9 mouse cellular contexts compared by ENCODE assay signal in the genomic region with DNA sequence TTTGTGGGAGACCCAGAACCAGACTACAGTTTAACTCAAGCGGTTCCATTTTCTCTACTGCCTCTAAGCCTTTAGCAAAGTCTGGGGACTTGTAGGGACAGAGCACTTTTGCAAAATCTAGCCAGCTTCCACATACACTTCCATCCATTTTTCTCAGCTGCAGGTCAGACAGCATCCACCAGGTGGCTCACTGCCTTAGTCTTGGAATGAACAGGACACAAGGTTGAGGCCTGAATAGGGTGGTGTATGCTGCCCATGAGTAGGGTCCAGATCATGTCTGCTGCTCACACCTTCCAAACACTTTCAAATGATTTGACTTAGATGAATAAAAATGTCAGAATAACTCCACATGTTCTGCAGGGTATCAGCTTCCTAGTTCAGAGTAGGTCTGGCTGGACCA. TPM values are rescaled to one million over a fixed set of nuclear protein-coding genes. Genes with fewer than 3 reads are reported as not detected.
DNase-seq lines count a peak whose midpoint lies in the region; ATAC-seq and TF ChIP-seq lines count a peak whose summit lies in the region.
"Had no signal": no experiment of that assay in that cellular context is flagged by ENCODE, and none has a peak within 500 bp of the region (broad histone marks: within the 10 kb centered on the region; RNA-seq: fewer than 3 reads in every experiment).

No protein-coding gene starts in this region.

- peak; percentile 45 to 85 for DNase-seq in heart, adult 18-20 months
- DNase-seq in heart, postnatal 25 days (ENCODE audit: low spot score), result no peak
- peak; percentile 64 for DNase-seq in c-Kit-positive CD71-positive TER-119-negative erythroid progenitor cells, embryonic 14.5 days (ENCODE audit: low read depth)
- peak; percentile 76 for DNase-seq in heart, postnatal 4 days
- DNase-seq in left cerebral cortex, adult 2 months (ENCODE audit: extremely low spot score in 1 of 2, low spot score in 2 of 2), result peak in 1 of 2 experiments; percentile 64
- peak; percentile 47 to 74 for DNase-seq in lung, postnatal 4 days
- DNase-seq in right cerebral cortex, postnatal 14 days, result peak; percentile 45

- TF ChIP-seq CTCF in left cerebral cortex, adult 2 months (IDR thresholded peaks at IDR 0.05), result peak; percentile 87

- H3K4me3 ChIP-seq in left cerebral cortex, adult 2 months, result no peak overlapping the region
- H3K4me3 ChIP-seq: myocyte had no signal

- H3K27ac ChIP-seq in left cerebral cortex, adult 2 months, result no peak overlapping the region

- intact Hi-C loops in heart, postnatal 25 days (cut with DNase I), result loop anchor here (2.0 to 5.0 kb wide), 3 partner anchors 49 to 159 kb away; no protein-coding TSS in a partner anchor
- intact Hi-C loops in left cerebral cortex, adult 2 months (cut with DNase I), result loop anchor here (2.0 to 5.0 kb wide), 2 partner anchors 54 to 161 kb away; no protein-coding TSS in a partner anchor

- peak; percentile 82 for ATAC-seq in erythroid progenitor cell, adult 5-6 weeks (replicated peaks; ENCODE audit: low FRiP score, poor library complexity, severe bottlenecking)

RNA-seq across cellular contexts. Expression of a gene that starts 11.9 kb away (rescaled TPM):
- not detected for total RNA-seq in heart, adult 18-20 months (2021)
- total RNA-seq in heart, postnatal 25 days (2021), result not detected
- total RNA-seq in erythroid progenitor cell, adult 5-6 weeks (2015; ENCODE audit: low replicate concordance), result not detected in 2 replicates
- not detected in 2 replicates for total RNA-seq in erythroid progenitor cell, adult 5-6 weeks (2017; ENCODE audit: low replicate concordance)
- total RNA-seq in heart, postnatal 4 days (2021), result not detected
- total RNA-seq in left cerebral cortex, adult 2 months (2021), result not detected

RNA-seq across cellular contexts. Expression of a gene that starts 12.4 kb away (rescaled TPM):
- 100 to 1,000 TPM; 117 TPM for total RNA-seq in heart, adult 18-20 months (2021)
- total RNA-seq in heart, postnatal 25 days (2021), result 100 to 1,000 TPM; 105 to 111 TPM
- 26.8 and 44.7 TPM in 2 replicates for total RNA-seq in erythroid progenitor cell, adult 5-6 weeks (2015; ENCODE audit: low replicate concordance)
- total RNA-seq in erythroid progenitor cell, adult 5-6 weeks (2017; ENCODE audit: low replicate concordance), result 19.9 and 28.5 TPM in 2 replicates
- 100 to 1,000 TPM; 104 to 109 TPM for total RNA-seq in heart, postnatal 4 days (2021)
- total RNA-seq in left cerebral cortex, adult 2 months (2021), result 10 to 100 TPM; 87.9 to 90.9 TPM

RNA-seq across cellular contexts. Expression of a gene that starts 15.6 kb away (rescaled TPM):
- 1 to 10 TPM; 4.1 to 5.7 TPM for total RNA-seq in heart, adult 18-20 months (2021)
- total RNA-seq in heart, postnatal 25 days (2021), result 1 to 10 TPM; 3.3 to 4.1 TPM
- 6.1 TPM in 1 of 2 replicates, not detected in the other for total RNA-seq in erythroid progenitor cell, adult 5-6 weeks (2015; ENCODE audit: low replicate concordance)
- 4.6 TPM in 1 of 2 replicates, not detected in the other for total RNA-seq in erythroid progenitor cell, adult 5-6 weeks (2017; ENCODE audit: low replicate concordance)
- 1 to 10 TPM; 1.1 TPM for total RNA-seq in heart, postnatal 4 days (2021)
- total RNA-seq in left cerebral cortex, adult 2 months (2021), result 1 to 10 TPM; 4.0 to 4.8 TPM

RNA-seq across cellular contexts. Expression of a gene that starts 15.8 kb away (rescaled TPM):
- total RNA-seq in heart, adult 18-20 months (2021), result 10 to 100 TPM; 89.0 to 95.0 TPM
- 10 to 100 TPM; 88.4 to 93.0 TPM for total RNA-seq in heart, postnatal 25 days (2021)
- 177 and 218 TPM in 2 replicates for total RNA-seq in erythroid progenitor cell, adult 5-6 weeks (2015; ENCODE audit: low replicate concordance)
- total RNA-seq in erythroid progenitor cell, adult 5-6 weeks (2017; ENCODE audit: low replicate concordance), result 324 and 405 TPM in 2 replicates
- total RNA-seq in heart, postnatal 4 days (2021), result 100 to 1,000 TPM in 1 of 2 experiments, 10 to 100 TPM in 1; 98.4 to 108 TPM
- 100 to 1,000 TPM in 1 of 2 experiments, 10 to 100 TPM in 1; 96.8 to 101 TPM for total RNA-seq in left cerebral cortex, adult 2 months (2021)

RNA-seq across cellular contexts. Expression of a gene that starts 47.5 kb away (rescaled TPM):
- not detected for total RNA-seq in heart, adult 18-20 months (2021)
- under 1 TPM; 0.26 to 0.59 TPM for total RNA-seq in heart, postnatal 25 days (2021)
- not detected in 2 replicates for total RNA-seq in erythroid progenitor cell, adult 5-6 weeks (2015; ENCODE audit: low replicate concordance)
- total RNA-seq in erythroid progenitor cell, adult 5-6 weeks (2017; ENCODE audit: low replicate concordance), result not detected in 2 replicates
- total RNA-seq in heart, postnatal 4 days (2021), result 1 to 10 TPM; 1.1 to 2.9 TPM
- 1 to 10 TPM; 1.1 to 1.8 TPM for total RNA-seq in left cerebral cortex, adult 2 months (2021)
